Mouse (Mus musculus): ENCODE results near the gene Ube2i. TPM values are rescaled to one million over a fixed set of nuclear protein-coding genes. Genes with fewer than 3 reads are reported as not detected.
A peak's percentile ranks its signal among the peaks of the same experiment; 100 is the strongest.
"Not testable (repeated sequence)": the region's sequence is repeated elsewhere in the genome, so short reads cannot be mapped to it uniquely, and the experiment has no call there.

Gene Ube2i
- polyA plus RNA-seq, 1 experiment from 2014 or later: 756 TPM

DNA sequence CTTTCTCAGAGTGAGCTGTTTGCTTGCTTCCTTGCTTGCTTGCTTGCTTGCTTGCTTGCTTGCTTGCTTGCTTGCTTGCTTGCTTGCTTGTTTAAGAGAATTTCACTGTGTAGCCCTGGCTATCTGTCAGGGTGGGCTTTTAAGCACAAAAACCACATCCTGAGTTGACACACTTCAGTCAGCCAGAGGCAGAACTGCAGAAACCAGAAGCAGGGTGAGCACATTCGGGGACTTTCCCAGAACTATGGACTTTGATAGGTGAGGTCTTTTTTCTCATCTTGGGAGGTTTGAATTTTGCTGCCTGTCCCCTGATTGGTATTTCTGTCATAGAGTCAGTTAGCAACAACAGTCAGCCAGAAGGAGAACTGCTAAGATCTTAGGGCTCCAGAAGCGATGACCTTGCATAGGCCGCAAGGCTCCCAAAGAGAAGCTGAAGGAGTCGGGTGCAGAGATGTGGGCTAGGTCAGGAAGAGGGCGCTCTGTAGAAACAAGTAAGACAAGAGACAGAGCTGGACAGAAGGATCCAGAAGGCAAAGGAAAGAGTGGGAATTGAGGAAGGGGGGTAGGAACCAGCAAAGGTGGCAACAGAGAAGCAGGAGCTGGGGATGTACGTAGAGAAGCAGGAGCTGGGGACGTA is 49.7 kb downstream of the Ube2i start:
- no peak for DNase-seq
- Histone ChIP-seq H3K36me3 (ENCODE audit: insufficient read depth) (peaks cover 18% of the 10 kb centered on the region; the same call in 1 of the 2 replicates), H3K9ac (no peak overlapping the region), H3K4me2 (peak overlapping the region; percentile 25; the same call in 1 of the 2 replicates), H3K4me3 (ENCODE audit: low read depth, low read length) (no peak overlapping the region), H3K4me1 (ENCODE audit: insufficient read depth) (no peaks in the 10 kb centered on the region), H3K27ac (ENCODE audit: low read depth) (no peak overlapping the region), H3K27me3 (ENCODE audit: insufficient read depth, low read length) (no peaks in the 10 kb centered on the region), H3K9me3 (ENCODE audit: low read depth, low read length) (no peaks in the 10 kb centered on the region)
- no peak for ATAC-seq (ENCODE audit: insufficient read depth)
- TF ChIP-seq CTCF (IDR thresholded peaks at IDR 0.05; ENCODE audit: low read depth): no peak
- 79% methylated on average over 7 of the region's 7 CpGs for WGBS

DNA sequence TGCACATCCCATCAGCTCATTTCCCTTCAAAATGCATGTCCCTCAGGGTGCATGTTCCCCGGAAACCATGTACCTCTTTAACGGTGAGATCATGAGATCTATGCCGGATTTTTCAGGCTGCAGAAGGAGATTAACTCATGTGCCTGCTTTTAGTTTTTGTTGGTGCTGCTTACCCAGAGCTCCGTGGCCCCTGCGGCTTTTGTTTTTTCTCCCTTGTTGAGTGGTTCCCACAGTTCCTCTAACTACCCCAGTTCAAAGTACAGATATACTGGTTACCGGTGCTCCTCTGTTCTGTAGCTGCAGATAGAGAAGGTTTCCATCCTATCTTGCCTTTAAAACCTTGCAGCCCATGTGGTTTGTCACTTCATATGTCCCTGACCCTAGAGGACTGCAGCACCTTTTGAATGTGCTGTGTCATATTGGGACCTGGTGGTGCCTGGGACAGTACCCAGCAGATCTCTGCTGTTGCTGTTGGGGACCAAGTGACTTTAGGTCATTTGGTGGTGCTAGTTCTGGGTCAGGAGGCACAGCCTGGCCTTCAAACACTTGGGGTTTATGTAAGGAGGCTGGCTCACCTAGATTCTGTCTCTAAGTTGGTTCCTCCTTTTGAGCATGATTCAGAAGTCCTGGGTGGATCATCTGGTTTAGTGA is 51.3 kb downstream of the Ube2i start:
- H3K4me1 ChIP-seq (ENCODE audit: insufficient read depth): no peaks in the 10 kb centered on the region
- ATAC-seq (ENCODE audit: insufficient read depth) (no peak), DNase-seq (no peak)
- TF ChIP-seq CTCF (IDR thresholded peaks at IDR 0.05; ENCODE audit: low read depth): no peak
- 0 out of 2 replicates have a peak overlapping the region, but pooled peaks have one; percentile 30 for H3K27ac ChIP-seq (ENCODE audit: low read depth)
- 49% methylated on average over 6 of the region's 6 CpGs for WGBS
- no peaks in the 10 kb centered on the region for H3K27me3 ChIP-seq (ENCODE audit: insufficient read depth, low read length)
- peak overlapping the region; percentile 32 for H3K4me3 ChIP-seq (ENCODE audit: low read depth, low read length)
- H3K36me3 ChIP-seq (ENCODE audit: insufficient read depth): peaks cover 16% of the 10 kb centered on the region; the same call in 1 of the 2 replicates
- H3K9ac ChIP-seq: peak overlapping the region; percentile 40; the same call in 1 of the 2 replicates
- peak overlapping the region; percentile 52 for H3K4me2 ChIP-seq
- no peaks in the 10 kb centered on the region for H3K9me3 ChIP-seq (ENCODE audit: low read depth, low read length)

DNA sequence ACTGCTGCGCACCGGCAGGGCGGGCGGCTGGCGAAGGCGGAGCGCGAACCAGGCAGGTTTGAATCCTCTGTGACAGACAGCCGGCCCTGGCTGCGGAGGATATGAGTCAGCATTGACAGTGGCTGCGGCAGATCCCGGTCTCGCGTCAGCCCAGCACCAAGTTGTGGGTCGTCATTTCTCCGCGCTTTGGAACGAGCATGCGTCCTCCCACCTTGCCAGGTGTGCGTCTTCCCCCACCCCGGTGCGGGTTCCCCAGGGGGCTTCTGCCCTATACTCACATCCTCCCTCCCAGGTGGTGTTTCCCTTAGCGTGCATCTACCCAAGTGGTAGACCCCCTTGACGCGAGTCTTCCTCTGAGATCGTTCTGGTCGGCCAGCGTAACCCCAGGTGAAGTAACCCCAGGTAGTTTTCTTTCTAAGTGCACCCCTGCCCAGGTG is 51.9 kb downstream of the Ube2i start:
- Histone ChIP-seq H3K4me3 (ENCODE audit: low read depth, low read length) (peak overlapping the region; percentile 32), H3K4me2 (peak overlapping the region; percentile 70), H3K27ac (ENCODE audit: low read depth) (0 out of 2 replicates have a peak overlapping the region, but pooled peaks have one; percentile 30), H3K36me3 (ENCODE audit: insufficient read depth) (peaks cover 20% of the 10 kb centered on the region; the same call in 1 of the 2 replicates), H3K9ac (peak overlapping the region; percentile 40; the same call in 1 of the 2 replicates)
- H3K27me3 ChIP-seq (ENCODE audit: insufficient read depth, low read length); H3K9me3 ChIP-seq (ENCODE audit: low read depth, low read length); H3K4me1 ChIP-seq (ENCODE audit: insufficient read depth); DNase-seq: not testable (repeated sequence)
- 13% methylated on average over 19 of the region's 28 CpGs for WGBS
- peak; percentile 90 for ATAC-seq (ENCODE audit: insufficient read depth)

DNA sequence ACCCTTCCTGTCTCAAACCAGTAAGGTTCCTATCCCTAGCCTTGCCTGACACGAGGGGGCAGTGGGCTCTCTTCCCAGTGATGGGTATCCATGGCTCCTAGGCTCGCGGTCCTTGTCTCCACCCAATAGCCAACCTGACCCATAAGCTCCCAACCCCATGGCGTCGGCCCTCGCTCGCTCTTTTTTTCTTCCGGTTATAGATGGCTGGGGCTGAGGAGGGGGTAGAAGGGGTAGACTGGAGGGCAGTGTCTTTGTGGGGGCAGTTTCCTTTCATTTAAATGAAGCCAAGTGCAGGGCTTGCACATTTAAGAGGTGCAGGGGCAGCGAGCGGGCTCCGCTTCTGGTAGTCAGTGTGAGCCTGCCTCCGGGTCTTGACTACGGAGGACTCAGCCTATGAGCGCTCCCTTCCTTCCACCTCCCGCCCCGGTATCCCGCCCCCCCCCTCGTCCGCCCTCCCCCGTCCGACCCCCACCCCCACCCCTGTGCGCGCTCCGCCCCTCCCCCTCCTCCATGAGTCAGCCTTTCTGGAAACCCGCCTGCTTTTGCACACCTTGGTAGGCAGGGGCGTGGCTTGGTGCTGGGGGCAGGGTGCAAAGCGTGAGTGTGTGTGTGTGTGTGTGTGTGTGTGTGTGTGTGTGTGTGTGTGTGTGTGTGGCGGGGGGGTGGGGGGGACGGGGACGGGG is 52.5 kb downstream of the Ube2i start:
- ATAC-seq (ENCODE audit: insufficient read depth) (peak; percentile 87), DNase-seq (peak; percentile 59)
- 3% methylated on average over 22 of the region's 30 CpGs for WGBS
- no peak overlapping the region for H3K27ac ChIP-seq (ENCODE audit: low read depth)
- H3K9me3 ChIP-seq (ENCODE audit: low read depth, low read length): no peaks in the 10 kb centered on the region
- H3K4me1 ChIP-seq (ENCODE audit: insufficient read depth): no peaks in the 10 kb centered on the region
- H3K27me3 ChIP-seq (ENCODE audit: insufficient read depth, low read length): no peaks in the 10 kb centered on the region
- peak overlapping the region; percentile 70 for H3K4me2 ChIP-seq
- H3K9ac ChIP-seq: peak overlapping the region; percentile 50
- TF ChIP-seq CTCF (IDR thresholded peaks at IDR 0.05; ENCODE audit: low read depth): no peak; the same call in 1 of the 2 replicates
- peak overlapping the region; percentile 32 for H3K4me3 ChIP-seq (ENCODE audit: low read depth, low read length)
- peaks cover 20% of the 10 kb centered on the region; the same call in 1 of the 2 replicates for H3K36me3 ChIP-seq (ENCODE audit: insufficient read depth)

DNA sequence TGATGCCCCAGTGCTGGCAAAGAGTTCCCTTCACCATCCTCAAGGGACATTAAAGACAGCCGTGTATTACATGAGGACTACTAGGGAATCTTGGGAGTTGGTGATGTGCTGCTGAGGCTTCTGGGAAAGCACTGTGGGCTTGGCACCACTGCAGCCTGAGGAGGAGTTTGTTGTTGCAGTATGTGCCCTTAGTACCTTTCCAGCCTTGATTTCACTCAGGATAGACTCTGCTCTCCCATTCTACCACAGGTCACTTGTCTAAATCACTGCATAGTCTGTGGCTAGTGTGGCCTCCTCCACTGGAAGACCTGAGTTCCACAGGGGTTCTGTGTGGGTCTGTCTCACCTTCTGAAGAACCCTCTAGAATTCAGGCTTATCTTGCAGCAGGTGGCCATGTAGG is 53.7 kb downstream of the Ube2i start:
- no peak overlapping the region for H3K27ac ChIP-seq (ENCODE audit: low read depth)
- no peak overlapping the region for H3K4me2 ChIP-seq
- TF ChIP-seq CTCF (IDR thresholded peaks at IDR 0.05; ENCODE audit: low read depth): no peak
- H3K9me3 ChIP-seq (ENCODE audit: low read depth, low read length): no peaks in the 10 kb centered on the region
- H3K36me3 ChIP-seq (ENCODE audit: insufficient read depth): peaks cover 23% of the 10 kb centered on the region
- no peaks in the 10 kb centered on the region for H3K4me1 ChIP-seq (ENCODE audit: insufficient read depth)
- WGBS: 69% methylated on average over 1 of the region's 1 CpGs
- DNase-seq (no peak), ATAC-seq (ENCODE audit: insufficient read depth) (no peak)
- H3K4me3 ChIP-seq (ENCODE audit: low read depth, low read length): no peak overlapping the region
- no peaks in the 10 kb centered on the region for H3K27me3 ChIP-seq (ENCODE audit: insufficient read depth, low read length)
- no peak overlapping the region for H3K9ac ChIP-seq

DNA sequence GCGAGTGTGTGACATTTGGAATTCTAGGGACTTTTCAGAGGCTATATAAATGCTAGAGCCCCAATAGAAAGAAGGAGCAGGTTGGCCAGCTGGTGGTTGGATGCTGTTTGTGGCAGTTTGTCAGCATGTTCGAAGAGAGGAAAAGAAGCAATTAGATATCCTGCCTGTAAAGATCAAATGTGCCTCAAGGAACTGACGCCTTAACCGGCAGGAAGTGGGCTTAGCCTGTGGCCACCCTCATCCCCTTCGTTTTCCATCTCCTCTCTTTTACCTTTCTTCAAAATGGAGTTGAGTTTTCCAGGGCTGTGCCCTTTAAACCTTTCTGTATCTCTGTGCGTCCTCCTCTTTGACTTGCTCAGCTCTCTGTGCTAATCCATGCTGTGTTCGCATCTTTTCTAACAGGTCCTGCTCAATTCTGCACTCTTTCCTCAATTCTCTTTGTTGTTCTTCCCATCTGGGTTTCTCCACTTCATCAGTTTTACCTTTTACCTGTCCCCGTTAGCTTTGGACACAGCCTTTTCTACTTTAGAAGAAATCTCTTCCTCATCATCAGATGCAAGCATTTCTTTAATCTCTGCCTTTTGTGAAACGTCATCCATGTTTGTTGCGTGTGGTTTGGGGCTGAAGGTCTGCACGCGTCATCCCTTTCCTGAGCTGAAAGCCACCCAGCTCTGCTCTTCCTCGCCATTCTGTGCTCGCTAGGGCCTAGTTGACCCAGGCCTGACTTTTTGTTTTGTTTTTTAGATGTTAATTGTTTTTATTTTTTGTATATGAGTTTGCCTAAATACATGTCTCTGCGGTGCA is 54.7 kb downstream of the Ube2i start:
- peaks cover 34% of the 10 kb centered on the region for H3K36me3 ChIP-seq (ENCODE audit: insufficient read depth)
- H3K4me2 ChIP-seq: no peak overlapping the region
- H3K9ac ChIP-seq: no peak overlapping the region
- no peak overlapping the region for H3K4me3 ChIP-seq (ENCODE audit: low read depth, low read length)
- no peak overlapping the region for H3K27ac ChIP-seq (ENCODE audit: low read depth)
- 91% methylated on average over 15 of the region's 15 CpGs for WGBS
- H3K27me3 ChIP-seq (ENCODE audit: insufficient read depth, low read length): no peaks in the 10 kb centered on the region
- ATAC-seq (ENCODE audit: insufficient read depth): no peak
- H3K4me1 ChIP-seq (ENCODE audit: insufficient read depth): no peaks in the 10 kb centered on the region
- TF ChIP-seq CTCF (IDR thresholded peaks at IDR 0.05; ENCODE audit: low read depth): no peak
- no peak for DNase-seq
- H3K9me3 ChIP-seq (ENCODE audit: low read depth, low read length): no peaks in the 10 kb centered on the region

Measured in lung, embryonic 14.5 days (tissue).